Comparison of ENCODE assay signal across 33 mouse cellular contexts in the genomic region with DNA sequence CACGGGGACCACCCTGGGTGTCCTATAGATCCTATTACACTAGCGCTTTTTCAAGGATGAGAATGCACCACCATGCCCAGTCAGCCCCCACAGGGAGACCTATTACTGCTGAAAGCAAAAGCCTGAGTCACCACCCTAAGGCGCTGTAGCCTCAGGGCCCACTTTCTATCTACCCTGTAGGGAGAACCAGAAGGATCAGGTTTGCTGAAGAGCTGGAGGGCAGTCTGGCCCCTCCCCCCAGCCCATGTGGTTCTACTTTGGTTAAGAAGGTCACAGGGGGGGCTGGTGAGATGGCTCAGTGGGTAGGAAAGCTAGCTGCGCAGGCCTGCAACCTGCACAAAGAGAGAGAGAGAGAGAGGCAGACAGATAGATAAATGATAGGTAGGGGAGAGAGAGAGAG. TPM values are rescaled to one million over a fixed set of nuclear protein-coding genes. Genes with fewer than 3 reads are reported as not detected.
DNase-seq lines count a peak whose midpoint lies in the region; ATAC-seq and TF ChIP-seq lines count a peak whose summit lies in the region.
"Had no signal": no experiment of that assay in that cellular context is flagged by ENCODE, and none has a peak within 500 bp of the region (broad histone marks: within the 10 kb centered on the region; RNA-seq: fewer than 3 reads in every experiment).

No protein-coding gene starts in this region.

- no peak overlapping the region for H3K4me2 ChIP-seq in hindbrain, embryonic 11.5 days (replicated peaks; ENCODE audit: low read depth, low read length)
- H3K4me2 ChIP-seq in hindbrain, embryonic 13.5 days = no peak overlapping the region
- no peak overlapping the region for H3K4me2 ChIP-seq in embryonic facial prominence, embryonic 11.5 days (ENCODE audit: low read depth, low read length)
- no peak overlapping the region for H3K4me2 ChIP-seq in forebrain, embryonic 16.5 days (ENCODE audit: low read length)
- H3K4me2 ChIP-seq: embryonic facial prominence, embryonic 12.5 days; limb, embryonic 15.5 days; lung, embryonic 14.5 days; midbrain, embryonic 13.5 days; neural tube, embryonic 12.5 days had no signal

- no peaks in the 10 kb centered on the region for H3K36me3 ChIP-seq in hindbrain, embryonic 11.5 days (ENCODE audit: control insufficient read depth, insufficient read depth, low read length)
- H3K36me3 ChIP-seq in hindbrain, embryonic 13.5 days = no peaks in the 10 kb centered on the region
- H3K36me3 ChIP-seq in ES-E14 (ENCODE audit: control insufficient read depth, insufficient read depth, low read length, poor library complexity, severe bottlenecking) = no peaks in the 10 kb centered on the region
- H3K36me3 ChIP-seq in embryonic facial prominence, embryonic 11.5 days (replicated peaks; ENCODE audit: control insufficient read depth, insufficient read depth, low read depth, low read length) = no peaks in the 10 kb centered on the region
- no peaks in the 10 kb centered on the region for H3K36me3 ChIP-seq in forebrain, embryonic 16.5 days (ENCODE audit: control insufficient read depth, insufficient read depth)
- H3K36me3 ChIP-seq: embryonic facial prominence, embryonic 12.5 days; heart, embryonic 10.5 days; limb, embryonic 15.5 days; midbrain, embryonic 13.5 days; neural tube, embryonic 12.5 days had no signal

- H3K4me3 ChIP-seq in hindbrain, embryonic 11.5 days (ENCODE audit: low read depth, low read length) = no peak overlapping the region
- H3K4me3 ChIP-seq in hindbrain, embryonic 13.5 days = no peak overlapping the region
- H3K4me3 ChIP-seq in ES-E14 (ENCODE audit: insufficient read depth in 1 of 2, low read depth in 1 of 2, low read length in 2 of 2, poor library complexity in 1 of 2, severe bottlenecking in 1 of 2) = no peak overlapping the region
- no peak overlapping the region for H3K4me3 ChIP-seq in embryonic facial prominence, embryonic 11.5 days (ENCODE audit: low read depth, low read length)
- H3K4me3 ChIP-seq in forebrain, embryonic 16.5 days (replicated peaks; ENCODE audit: low read length) = no peak overlapping the region
- H3K4me3 ChIP-seq: embryonic facial prominence, embryonic 12.5 days; gastrocnemius, adult 2 months; heart, embryonic 10.5 days; limb, embryonic 15.5 days; midbrain, embryonic 13.5 days; neural tube, embryonic 12.5 days had no signal

- no peaks in the 10 kb centered on the region for H3K9me3 ChIP-seq in hindbrain, embryonic 11.5 days (ENCODE audit: control insufficient read depth, low read length)
- H3K9me3 ChIP-seq in hindbrain, embryonic 13.5 days = no peaks in the 10 kb centered on the region
- no peaks in the 10 kb centered on the region for H3K9me3 ChIP-seq in ES-E14 (ENCODE audit: control insufficient read depth, insufficient read depth, low read depth, low read length)
- H3K9me3 ChIP-seq in embryonic facial prominence, embryonic 11.5 days (replicated peaks; ENCODE audit: control insufficient read depth, low read length) = no peaks in the 10 kb centered on the region
- no peaks in the 10 kb centered on the region for H3K9me3 ChIP-seq in forebrain, embryonic 16.5 days (ENCODE audit: control insufficient read depth, low read length)
- H3K9me3 ChIP-seq: embryonic facial prominence, embryonic 12.5 days; heart, embryonic 10.5 days; limb, embryonic 15.5 days; midbrain, embryonic 13.5 days; neural tube, embryonic 12.5 days had no signal

- in situ Hi-C loops in ES-E14 (cut with MboI; ENCODE audit: low sequenced_read_pairs in 2 of 2, unreplicated experiment in 2 of 2) = no loop called here

- no peak overlapping the region for H3K27ac ChIP-seq in hindbrain, embryonic 11.5 days (ENCODE audit: low read depth, low read length)
- H3K27ac ChIP-seq in hindbrain, embryonic 13.5 days = no peak overlapping the region
- H3K27ac ChIP-seq in ES-E14 (ENCODE audit: insufficient read depth, low read depth, low read length, poor library complexity, severe bottlenecking) = no peak overlapping the region
- H3K27ac ChIP-seq in embryonic facial prominence, embryonic 11.5 days (replicated peaks; ENCODE audit: low read depth, low read length) = no peak overlapping the region
- H3K27ac ChIP-seq in forebrain, embryonic 16.5 days (ENCODE audit: low read length) = no peak overlapping the region
- H3K27ac ChIP-seq: embryonic facial prominence, embryonic 12.5 days; gastrocnemius, adult 2 months; heart, embryonic 10.5 days; limb, embryonic 15.5 days; liver, embryonic 14.5 days; midbrain, embryonic 13.5 days; neural tube, embryonic 12.5 days; stomach, postnatal 0 days had no signal

- H3K4me1 ChIP-seq in hindbrain, embryonic 11.5 days (replicated peaks; ENCODE audit: control insufficient read depth, insufficient read depth, low read length) = no peaks in the 10 kb centered on the region; the same call in 1 of the 2 replicates
- peaks cover 22% of the 10 kb centered on the region for H3K4me1 ChIP-seq in hindbrain, embryonic 13.5 days (replicated peaks)
- peaks cover 0 to 20% of the 10 kb centered on the region in 2 experiments; a peak in 2 of 4 replicates for H3K4me1 ChIP-seq in ES-E14 (ENCODE audit: control insufficient read depth in 2 of 2, insufficient read depth in 2 of 2, low read length in 2 of 2, poor library complexity in 1 of 2)
- peaks cover 6% of the 10 kb centered on the region for H3K4me1 ChIP-seq in embryonic facial prominence, embryonic 11.5 days (ENCODE audit: control insufficient read depth, insufficient read depth, low read length)
- H3K4me1 ChIP-seq in forebrain, embryonic 16.5 days (replicated peaks; ENCODE audit: control insufficient read depth, insufficient read depth, low read length) = peaks cover 13% of the 10 kb centered on the region

- no peak for ATAC-seq in hindbrain, embryonic 11.5 days (ENCODE audit: low FRiP score)
- no peak for ATAC-seq in hindbrain, embryonic 13.5 days (ENCODE audit: low FRiP score)
- no peak for ATAC-seq in embryonic facial prominence, embryonic 11.5 days (replicated peaks; ENCODE audit: insufficient number of reproducible peaks, low FRiP score, low TSS enrichment, low read depth)
- no peak for ATAC-seq in forebrain, embryonic 16.5 days
- ATAC-seq: activated CD4-positive, CD25-positive, alpha-beta regulatory T cell, adult 4 months; midbrain, embryonic 13.5 days had no signal

- WGBS in hindbrain, embryonic 11.5 days = 32% methylated on average over 4 of the region's 4 CpGs
- WGBS in hindbrain, embryonic 13.5 days = 60% methylated on average over 4 of the region's 4 CpGs
- WGBS in embryonic facial prominence, embryonic 11.5 days = 45% methylated on average over 4 of the region's 4 CpGs
- 52% methylated on average over 4 of the region's 4 CpGs for WGBS in forebrain, embryonic 16.5 days

- peaks cover 31% of the 10 kb centered on the region for H3K27me3 ChIP-seq in hindbrain, embryonic 11.5 days (ENCODE audit: control insufficient read depth, insufficient read depth, low read length)
- peaks cover 70% of the 10 kb centered on the region for H3K27me3 ChIP-seq in hindbrain, embryonic 13.5 days
- H3K27me3 ChIP-seq in embryonic facial prominence, embryonic 11.5 days (ENCODE audit: control insufficient read depth, insufficient read depth, low read length) = peaks cover 8% of the 10 kb centered on the region
- H3K27me3 ChIP-seq in forebrain, embryonic 16.5 days (replicated peaks; ENCODE audit: control insufficient read depth, insufficient read depth, low read length) = peaks cover 14% of the 10 kb centered on the region

- peak; percentile 34 for DNase-seq in hindbrain, embryonic 11.5 days (ENCODE audit: low spot score)
- peak; percentile 90 for DNase-seq in ES-E14 (ENCODE audit: low read depth, low spot score)
- DNase-seq in embryonic facial prominence, embryonic 11.5 days (ENCODE audit: low spot score) = peak; percentile 70
- DNase-seq in kidney, adult 18-20 months = no peak
- DNase-seq in Muller cell, postnatal 12 days (ENCODE audit: inconsistent ontology term) = no peak
- DNase-seq: adrenal gland, postnatal 10 days; B cell, adult 2 months; cerebellum, adult 18-20 months; cerebellum, postnatal 14 days; gastrocnemius, adult 2 months; kidney, adult 11 months; kidney, postnatal 4 days; lung, embryonic 14.5 days had no signal

- H3K9ac ChIP-seq in hindbrain, embryonic 11.5 days (ENCODE audit: low read depth, low read length) = no peak overlapping the region
- no peak overlapping the region for H3K9ac ChIP-seq in hindbrain, embryonic 13.5 days
- no peak overlapping the region for H3K9ac ChIP-seq in ES-E14 (ENCODE audit: insufficient read depth, low read depth, low read length, poor library complexity, severe bottlenecking)
- no peak overlapping the region for H3K9ac ChIP-seq in embryonic facial prominence, embryonic 11.5 days (replicated peaks; ENCODE audit: low read length)
- H3K9ac ChIP-seq in forebrain, embryonic 16.5 days (replicated peaks; ENCODE audit: low read depth, low read length) = no peak overlapping the region
- H3K9ac ChIP-seq: embryonic facial prominence, embryonic 12.5 days; limb, embryonic 15.5 days; liver, embryonic 14.5 days; lung, embryonic 14.5 days; midbrain, embryonic 13.5 days; neural tube, embryonic 12.5 days had no signal

TF ChIP-seq in ES-E14, 5 proteins besides CTCF, POLR2A, EP300 and RAD21 (continues in another document):
- TF ChIP-seq MAFK (IDR thresholded peaks at IDR 0.05; ENCODE audit: insufficient read depth, low read depth, low read length) (0 out of 2 replicates have a peak, but pooled peaks have one; percentile 47), CHD2 (IDR thresholded peaks at IDR 0.05; ENCODE audit: low read depth, low read length) (no peak)

RNA-seq across cellular contexts. Expression of gene Lrrc15, which starts 2.6 kb away (rescaled TPM):
- 0.91 and 1.1 TPM in 2 replicates for polyA plus RNA-seq in hindbrain, embryonic 11.5 days (2014; fragmentation: Nextera tagmentation; extraction: Ambion mirVana)
- 0.26 and 0.28 TPM in 2 replicates for polyA plus RNA-seq in hindbrain, embryonic 13.5 days (2015; fragmentation: Nextera tagmentation; extraction: Ambion mirVana)
- 1.8 TPM in 2 replicates for total RNA-seq in ES-E14 (2012; rRNA removed)
- 0.72 and 1.3 TPM in 2 replicates for polyA plus RNA-seq in embryonic facial prominence, embryonic 11.5 days (2014; fragmentation: Nextera tagmentation; extraction: Ambion mirVana)
- 0.06 and 0.22 TPM in 2 replicates for polyA plus RNA-seq in forebrain, embryonic 16.5 days (2015; fragmentation: Nextera tagmentation; extraction: Ambion mirVana)
- total RNA-seq: CH12.LX; hematopoietic stem cell, adult 5-6 weeks; left cerebral cortex, postnatal 25 days; megakaryocyte, adult 5-6 weeks; monocyte, adult 5-6 weeks had no signal
- polyA plus RNA-seq: activated CD4-positive, CD25-positive, alpha-beta regulatory T cell, adult 4 months; small intestine, adult 2 months had no signal

RNA-seq across cellular contexts. Expression of gene Cpn2, which starts 18.4 kb away (rescaled TPM):
- polyA plus RNA-seq in hindbrain, embryonic 11.5 days (2014; fragmentation: Nextera tagmentation; extraction: Ambion mirVana) = not detected in 2 replicates
- polyA plus RNA-seq in hindbrain, embryonic 13.5 days (2015; fragmentation: Nextera tagmentation; extraction: Ambion mirVana) = not detected in 2 replicates
- not detected in 2 replicates for total RNA-seq in ES-E14 (2012; rRNA removed)
- not detected in 2 replicates for polyA plus RNA-seq in embryonic facial prominence, embryonic 11.5 days (2014; fragmentation: Nextera tagmentation; extraction: Ambion mirVana)
- polyA plus RNA-seq in forebrain, embryonic 16.5 days (2015; fragmentation: Nextera tagmentation; extraction: Ambion mirVana) = not detected in 2 replicates
- total RNA-seq: CH12.LX; gastrocnemius, adult 2 months; hematopoietic stem cell, adult 5-6 weeks; left cerebral cortex, postnatal 25 days; megakaryocyte, adult 5-6 weeks; monocyte, adult 5-6 weeks had no signal
- polyA plus RNA-seq: activated CD4-positive, CD25-positive, alpha-beta regulatory T cell, adult 4 months; embryonic facial prominence, embryonic 12.5 days; forebrain, embryonic 11.5 days; kidney, embryonic 16.5 days; limb, embryonic 15.5 days; lung, embryonic 14.5 days; midbrain, embryonic 13.5 days; neural tube, embryonic 12.5 days; stomach, postnatal 0 days; thymus, postnatal 0 days; urinary bladder, adult 2 months had no signal

RNA-seq across cellular contexts. Expression of gene Gp5, which starts 24.9 kb away (rescaled TPM):
- polyA plus RNA-seq in hindbrain, embryonic 11.5 days (2014; fragmentation: Nextera tagmentation; extraction: Ambion mirVana) = 1.3 and 2.4 TPM in 2 replicates
- polyA plus RNA-seq in hindbrain, embryonic 13.5 days (2015; fragmentation: Nextera tagmentation; extraction: Ambion mirVana) = 0.50 and 0.51 TPM in 2 replicates
- total RNA-seq in ES-E14 (2012; rRNA removed) = 0.31 and 0.48 TPM in 2 replicates
- polyA plus RNA-seq in embryonic facial prominence, embryonic 11.5 days (2014; fragmentation: Nextera tagmentation; extraction: Ambion mirVana) = 2.0 and 2.5 TPM in 2 replicates
- 0.21 and 0.28 TPM in 2 replicates for polyA plus RNA-seq in forebrain, embryonic 16.5 days (2015; fragmentation: Nextera tagmentation; extraction: Ambion mirVana)
- total RNA-seq: gastrocnemius, adult 2 months had no signal
- polyA plus RNA-seq: activated CD4-positive, CD25-positive, alpha-beta regulatory T cell, adult 4 months had no signal

Comparison
In these comparisons a context has a peak if more than half of its experiments do, and no peak if none do; other contexts are left out.
1. DNase-seq: peak in hindbrain, embryonic 11.5 days (single experiment), ES-E14 (single experiment) and embryonic facial prominence, embryonic 11.5 days (single experiment); none in kidney, adult 18-20 months (single experiment) and Muller cell, postnatal 12 days (single experiment).